Mouse (Mus musculus): ENCODE data around the gene Ubox5. TPM values are rescaled to one million over a fixed set of nuclear protein-coding genes. Genes with fewer than 3 reads are reported as not detected.
A peak's percentile ranks its signal among the peaks of the same experiment; 100 is the strongest.
"Not testable (repeated sequence)": the region's sequence is repeated elsewhere in the genome, so short reads cannot be mapped to it uniquely, and the experiment has no call there.

Ubox5 gene
- total and polyA plus RNA-seq, 3 experiments: 3.9 to 5.2 (median 5.0) TPM

- Histone ChIP-seq H3K36me3 (ENCODE audit: control insufficient read depth, insufficient read depth, low read length) (no peaks in the 10 kb centered on the region), H3K27ac (no peak within 1 kb of the TSS), H3K9ac (ENCODE audit: low read depth, low read length) (no peak within 1 kb of the TSS), H3K4me3 (no peak within 1 kb of the TSS), H3K79me2 (replicated peaks; ENCODE audit: control insufficient read depth, insufficient read depth, low read length) (no peaks in the 10 kb centered on the region), H3K4me1 (ENCODE audit: control insufficient read depth, insufficient read depth, low read length) (no peaks in the 10 kb centered on the region), H3K27me3 (ENCODE audit: control insufficient read depth, insufficient read depth, low read length) (peaks cover 19% of the 10 kb centered on the region)
- 52% methylated on average over 10 of the region's 10 CpGs for WGBS
- intact Hi-C loops (cut with DNase I): no loop called here
- TF ChIP-seq EP300 (IDR thresholded peaks at IDR 0.05; ENCODE audit: insufficient read depth, low read depth, low read length): no peak
- DNase-seq: no peak
Measured at GRCm38 (mm10) chr2:130582552-130582951, 47.3 kb downstream of the Ubox5 start, which contains the start of gene Avp. Gene Avp (minus strand): TSS chr2:130582554.

DNA sequence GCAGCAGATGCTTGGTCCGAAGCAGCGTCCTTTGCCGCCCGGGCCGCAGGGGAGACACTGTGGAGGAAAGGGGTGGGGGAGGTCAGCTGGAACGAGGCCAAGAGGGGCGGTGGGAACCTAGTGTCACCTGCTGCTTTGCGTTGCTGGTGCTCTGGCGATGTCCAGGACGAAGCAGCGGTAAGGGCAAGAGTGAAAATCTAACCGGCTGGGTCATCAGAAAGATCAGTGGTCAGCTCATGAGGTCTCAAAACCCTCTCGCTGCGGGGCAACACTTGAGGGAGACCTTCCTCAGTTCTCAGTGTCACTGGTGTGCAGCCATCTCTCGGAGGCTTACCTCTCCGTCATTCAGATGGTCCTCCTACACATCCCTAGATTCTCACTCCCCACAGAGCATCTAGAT lies 48.6 kb downstream of the Ubox5 start:
- Histone ChIP-seq H3K4me3 (no peak overlapping the region), H3K9ac (ENCODE audit: low read depth, low read length) (no peak overlapping the region)
- intact Hi-C loops (cut with DNase I): no loop called here

DNA sequence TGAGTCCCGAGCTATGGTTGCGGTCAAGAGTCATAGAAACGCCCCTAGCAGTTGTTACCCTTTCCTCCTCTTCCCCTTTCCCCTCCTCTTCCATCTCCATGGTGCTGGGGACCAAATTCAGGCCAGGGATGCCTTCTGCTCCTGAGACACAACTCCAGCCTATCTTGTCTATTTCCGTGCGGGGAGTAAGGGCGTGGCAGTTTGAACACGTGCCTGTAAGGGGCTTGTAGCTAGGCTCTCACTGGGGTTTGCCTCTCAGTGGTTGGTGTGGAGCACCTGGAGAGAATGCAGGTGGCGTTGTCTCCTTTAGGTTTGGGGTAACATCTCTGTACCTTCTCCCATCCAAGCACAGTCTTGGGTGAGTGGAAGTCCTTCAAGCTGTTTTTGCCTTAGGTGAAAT lies 50.0 kb downstream of the Ubox5 start:
- Histone ChIP-seq H3K4me3 (no peak overlapping the region), H3K27me3 (ENCODE audit: control insufficient read depth, insufficient read depth, low read length) (peaks cover 25% of the 10 kb centered on the region), H3K9ac (ENCODE audit: low read depth, low read length) (no peak overlapping the region), H3K79me2 (replicated peaks; ENCODE audit: control insufficient read depth, insufficient read depth, low read length) (no peaks in the 10 kb centered on the region), H3K27ac (no peak overlapping the region), H3K36me3 (ENCODE audit: control insufficient read depth, insufficient read depth, low read length) (no peaks in the 10 kb centered on the region), H3K4me1 (ENCODE audit: control insufficient read depth, insufficient read depth, low read length) (no peaks in the 10 kb centered on the region)
- WGBS: 13% methylated on average over 8 of the region's 8 CpGs
- intact Hi-C loops (cut with DNase I): no loop called here
- no peak for TF ChIP-seq POLR2A (IDR thresholded peaks at IDR 0.05; ENCODE audit: insufficient read depth, low read depth, low read length)
- TF ChIP-seq EP300 (IDR thresholded peaks at IDR 0.05; ENCODE audit: insufficient read depth, low read depth, low read length): no peak
- no peak for TF ChIP-seq CTCF (IDR thresholded peaks at IDR 0.05)
- no peak for DNase-seq

More for the DNA sequence above, 48.6 kb downstream of the Ubox5 start:
- H3K4me1 ChIP-seq (ENCODE audit: control insufficient read depth, insufficient read depth, low read length): no peaks in the 10 kb centered on the region
- no peak overlapping the region for H3K27ac ChIP-seq
- H3K27me3 ChIP-seq (ENCODE audit: control insufficient read depth, insufficient read depth, low read length): peaks cover 24% of the 10 kb centered on the region
- H3K79me2 ChIP-seq (replicated peaks; ENCODE audit: control insufficient read depth, insufficient read depth, low read length): no peaks in the 10 kb centered on the region
- TF ChIP-seq POLR2A (IDR thresholded peaks at IDR 0.05; ENCODE audit: insufficient read depth, low read depth, low read length): no peak
- TF ChIP-seq EP300 (IDR thresholded peaks at IDR 0.05; ENCODE audit: insufficient read depth, low read depth, low read length): no peak
- TF ChIP-seq CTCF (IDR thresholded peaks at IDR 0.05): no peak
- no peaks in the 10 kb centered on the region for H3K36me3 ChIP-seq (ENCODE audit: control insufficient read depth, insufficient read depth, low read length)
- WGBS: 14% methylated on average over 16 of the region's 16 CpGs
- no peak for DNase-seq

- 11% methylated on average over 11 of the region's 11 CpGs for WGBS
- no peaks in the 10 kb centered on the region for H3K36me3 ChIP-seq (ENCODE audit: control insufficient read depth, insufficient read depth, low read length)
- no peak overlapping the region for H3K9ac ChIP-seq (ENCODE audit: low read depth, low read length)
- intact Hi-C loops (cut with DNase I): no loop called here
- no peaks in the 10 kb centered on the region for H3K4me1 ChIP-seq (ENCODE audit: control insufficient read depth, insufficient read depth, low read length)
- H3K4me3 ChIP-seq: no peak overlapping the region
- peak; percentile 41 to 74 for DNase-seq
- peaks cover 25% of the 10 kb centered on the region for H3K27me3 ChIP-seq (ENCODE audit: control insufficient read depth, insufficient read depth, low read length)
- no peaks in the 10 kb centered on the region for H3K79me2 ChIP-seq (replicated peaks; ENCODE audit: control insufficient read depth, insufficient read depth, low read length)
- H3K27ac ChIP-seq: no peak overlapping the region
- peak; percentile 66 for TF ChIP-seq CTCF (IDR thresholded peaks at IDR 0.05)
- no peak for TF ChIP-seq EP300 (IDR thresholded peaks at IDR 0.05; ENCODE audit: insufficient read depth, low read depth, low read length)
Measured at GRCm38 (mm10) chr2:130578148-130578547, 51.7 kb downstream of the Ubox5 start.

DNA sequence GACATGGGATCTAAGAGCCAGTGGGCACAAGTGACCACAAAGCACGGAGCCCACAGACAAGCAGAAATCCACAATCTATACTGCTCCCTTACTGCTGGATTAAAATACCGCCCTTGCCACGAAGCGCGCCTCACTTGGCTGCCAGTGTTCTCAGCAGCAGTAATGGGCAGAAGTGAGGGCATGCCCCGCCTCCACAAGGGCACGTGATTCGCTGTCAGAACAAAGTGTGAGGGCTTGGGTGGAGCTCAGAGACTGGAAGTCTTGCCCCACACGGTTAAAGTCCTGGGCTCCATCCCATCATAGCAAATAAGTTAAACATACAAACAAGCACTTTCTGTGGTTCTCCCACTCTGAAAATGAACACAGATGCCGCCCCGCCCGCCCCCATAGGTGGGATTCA lies 52.2 kb downstream of the Ubox5 start:
- Histone ChIP-seq H3K79me2 (replicated peaks; ENCODE audit: control insufficient read depth, insufficient read depth, low read length) (no peaks in the 10 kb centered on the region), H3K9ac (ENCODE audit: low read depth, low read length) (no peak overlapping the region), H3K27me3 (ENCODE audit: control insufficient read depth, insufficient read depth, low read length) (peaks cover 25% of the 10 kb centered on the region), H3K36me3 (ENCODE audit: control insufficient read depth, insufficient read depth, low read length) (no peaks in the 10 kb centered on the region), H3K27ac (no peak overlapping the region), H3K4me3 (no peak overlapping the region), H3K4me1 (ENCODE audit: control insufficient read depth, insufficient read depth, low read length) (no peaks in the 10 kb centered on the region)
- intact Hi-C loops (cut with DNase I): no loop called here
- TF ChIP-seq EP300 (IDR thresholded peaks at IDR 0.05; ENCODE audit: insufficient read depth, low read depth, low read length): no peak
- no peak for TF ChIP-seq POLR2A (IDR thresholded peaks at IDR 0.05; ENCODE audit: insufficient read depth, low read depth, low read length)
- TF ChIP-seq CTCF (IDR thresholded peaks at IDR 0.05): no peak
- peak; percentile 53 for DNase-seq
- WGBS: 10% methylated on average over 12 of the region's 12 CpGs

DNA sequence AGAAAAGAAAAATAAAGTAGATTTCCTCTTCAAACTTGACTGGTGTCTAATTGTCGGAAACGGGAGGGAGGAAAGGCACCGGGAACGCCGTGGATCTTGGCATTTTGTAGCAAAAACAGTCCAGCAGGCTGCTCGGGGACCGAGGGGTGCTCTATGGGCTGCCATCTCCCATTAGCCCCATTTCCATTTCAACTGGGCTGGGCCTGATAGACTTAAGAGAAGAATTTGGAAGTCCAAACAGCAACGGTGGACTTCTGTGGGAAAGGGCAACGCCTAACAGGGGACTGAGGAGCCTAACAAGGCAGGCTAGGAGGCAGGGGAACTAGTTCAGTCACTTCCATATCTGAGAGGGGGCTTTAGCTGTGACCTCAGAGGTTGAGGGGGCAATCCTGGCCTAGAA lies 52.8 kb downstream of the Ubox5 start:
- Histone ChIP-seq H3K36me3 (ENCODE audit: control insufficient read depth, insufficient read depth, low read length) (no peaks in the 10 kb centered on the region), H3K4me3 (no peak overlapping the region), H3K27me3 (ENCODE audit: control insufficient read depth, insufficient read depth, low read length) (peaks cover 25% of the 10 kb centered on the region), H3K79me2 (replicated peaks; ENCODE audit: control insufficient read depth, insufficient read depth, low read length) (no peaks in the 10 kb centered on the region), H3K4me1 (ENCODE audit: control insufficient read depth, insufficient read depth, low read length) (no peaks in the 10 kb centered on the region), H3K27ac (no peak overlapping the region), H3K9ac (ENCODE audit: low read depth, low read length) (no peak overlapping the region)
- intact Hi-C loops (cut with DNase I): no loop called here
- TF ChIP-seq CTCF (IDR thresholded peaks at IDR 0.05) (no peak), EP300 (IDR thresholded peaks at IDR 0.05; ENCODE audit: insufficient read depth, low read depth, low read length) (no peak), POLR2A (IDR thresholded peaks at IDR 0.05; ENCODE audit: insufficient read depth, low read depth, low read length) (no peak)
- no peak for DNase-seq
- 17% methylated on average over 9 of the region's 9 CpGs for WGBS

GRCm38 (mm10) chr2:130576564-130576963 lies 53.3 kb downstream of the Ubox5 start:
- peaks cover 25% of the 10 kb centered on the region for H3K27me3 ChIP-seq (ENCODE audit: control insufficient read depth, insufficient read depth, low read length)
- H3K4me1 ChIP-seq (ENCODE audit: control insufficient read depth, insufficient read depth, low read length); intact Hi-C loops (cut with DNase I); H3K36me3 ChIP-seq (ENCODE audit: control insufficient read depth, insufficient read depth, low read length); H3K27ac ChIP-seq; H3K79me2 ChIP-seq (replicated peaks; ENCODE audit: control insufficient read depth, insufficient read depth, low read length): not testable (repeated sequence)
- WGBS: 5% methylated on average over 32 of the region's 32 CpGs
- peak overlapping the region; percentile 26; the same call in 1 of the 2 replicates for H3K4me3 ChIP-seq
- 0 out of 2 replicates have a peak overlapping the region, but pooled peaks have one; percentile 1 for H3K9ac ChIP-seq (ENCODE audit: low read depth, low read length)
- DNase-seq: peak in 1 of 2 experiments; percentile 46

Measured in heart, adult 2 months (tissue).